Mouse (Mus musculus): ENCODE data around the gene Btbd35f12. TPM values are rescaled to one million over a fixed set of nuclear protein-coding genes. Genes with fewer than 3 reads are reported as not detected.

Btbd35f12 gene
- not detected in 2 replicates for polyA plus RNA-seq (2015; fragmentation: Nextera tagmentation; extraction: Ambion mirVana)

DNA sequence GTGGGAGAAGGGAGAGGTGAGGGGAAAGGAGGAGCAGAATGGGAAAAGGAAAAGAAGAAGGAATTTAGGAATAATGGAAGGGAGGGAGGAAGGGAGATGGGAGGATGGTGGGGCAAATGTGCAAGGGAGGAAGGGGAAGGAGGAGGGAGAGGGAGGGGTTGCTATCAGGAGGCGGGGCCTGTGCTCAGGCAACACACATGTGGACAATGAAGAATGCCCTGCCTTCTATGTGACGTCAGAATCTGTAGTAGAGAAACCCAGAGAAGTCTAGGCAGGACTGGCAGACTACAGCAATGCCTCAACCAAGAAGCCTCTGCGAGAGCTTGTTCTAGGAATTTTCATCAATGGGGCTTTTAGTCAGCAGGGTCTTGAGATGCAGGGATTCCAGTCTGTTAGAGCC lies at the start of gene Btbd35f12:
Gene Btbd35f12, plus strand, starts transcription at position 301 of the 400 bp plus-strand sequence.

Other genes starting within 250 kb of the Btbd35f12 start
- not detected in 2 replicates for gene Spin2-ps6, start 78.5 kb upstream of the Btbd35f12 start, polyA plus RNA-seq (2015; fragmentation: Nextera tagmentation; extraction: Ambion mirVana)